Mouse (Mus musculus): Measurements from ENCODE around the gene Dst.

The Dst gene

DNA sequence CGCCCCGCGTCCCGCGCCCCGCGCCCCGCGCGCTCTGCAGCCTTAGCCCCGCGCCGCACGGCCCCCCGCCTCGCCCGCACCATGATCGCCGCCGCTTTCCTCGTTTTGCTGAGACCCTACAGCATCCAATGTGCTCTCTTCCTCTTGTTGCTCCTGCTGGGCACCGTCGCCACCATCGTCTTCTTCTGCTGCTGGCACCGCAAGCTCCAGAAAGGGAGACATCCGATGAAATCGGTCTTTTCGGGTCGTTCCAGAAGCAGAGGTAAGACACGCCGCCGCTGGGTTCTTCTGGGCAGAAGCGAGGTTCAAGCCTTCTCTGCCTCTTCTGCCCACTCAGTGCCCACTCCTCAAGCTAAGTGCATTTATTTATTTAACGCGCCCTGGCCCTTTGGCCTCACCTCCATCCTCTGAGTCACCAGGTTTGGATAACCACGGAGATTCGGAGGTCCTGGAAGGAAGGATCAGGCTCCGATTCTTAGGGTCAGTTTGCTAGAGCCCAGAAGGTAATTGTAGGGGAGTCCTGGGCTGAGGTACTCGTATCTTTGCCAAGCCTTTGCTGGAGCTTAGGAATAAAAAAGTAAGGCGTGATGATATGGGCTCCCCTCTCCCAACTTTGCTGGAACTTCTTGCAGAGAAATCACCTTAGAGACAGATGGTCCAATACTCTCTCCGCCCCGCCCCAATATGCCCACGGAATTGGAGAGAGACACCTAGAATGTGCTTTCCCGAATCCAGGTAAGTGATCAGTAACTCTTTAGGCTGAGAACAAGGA, at the start of gene Dst:
Dst (plus strand) TSS at position 35 of the 772 bp plus-strand sequence.
- no peak for DNase-seq (ENCODE audit: low read depth)

DNA sequence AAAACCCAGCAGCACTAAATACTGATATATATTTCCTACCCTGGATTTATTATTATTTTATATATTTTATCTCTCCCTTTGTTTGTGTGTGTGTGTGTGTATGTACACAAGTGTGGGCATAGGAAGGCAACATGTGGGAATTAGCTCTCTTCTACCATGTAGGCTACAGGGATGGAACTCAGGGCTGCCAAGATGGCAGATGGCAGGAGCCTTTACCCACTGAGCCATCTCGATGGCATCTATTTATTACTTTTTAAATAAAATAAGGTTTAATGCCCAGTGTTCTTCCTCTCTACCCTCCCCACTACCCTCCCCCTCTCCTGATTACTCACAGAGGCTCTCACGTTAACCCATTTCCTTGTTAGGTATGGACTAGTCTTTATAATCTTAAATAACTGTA, 39.0 kb upstream of the Dst start:
- no peak for DNase-seq (ENCODE audit: low read depth)

DNA sequence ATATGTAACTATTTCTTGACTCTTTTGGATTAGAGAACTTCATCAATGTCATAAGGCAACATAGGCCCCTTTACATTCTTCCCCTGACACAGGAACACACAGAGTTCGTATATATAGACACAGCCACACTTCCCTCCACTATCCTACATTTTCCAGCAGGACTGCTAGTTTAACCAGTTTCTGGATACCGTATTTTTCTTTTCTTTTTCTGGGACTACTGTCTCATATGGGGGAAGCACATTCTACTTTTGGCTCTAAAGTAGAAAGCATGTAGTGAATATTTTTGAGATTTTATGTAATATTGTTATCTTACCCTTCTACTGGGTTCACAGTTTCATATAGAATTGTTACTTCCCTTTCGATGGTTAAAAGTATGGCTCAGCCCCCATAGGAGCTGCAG, 38.6 kb upstream of the Dst start:
- no peak for DNase-seq (ENCODE audit: low read depth)

GRCm38 (mm10) chr1:33873561-33873960, 34.5 kb upstream of the Dst start:
- no peak for DNase-seq (ENCODE audit: low read depth)

DNA sequence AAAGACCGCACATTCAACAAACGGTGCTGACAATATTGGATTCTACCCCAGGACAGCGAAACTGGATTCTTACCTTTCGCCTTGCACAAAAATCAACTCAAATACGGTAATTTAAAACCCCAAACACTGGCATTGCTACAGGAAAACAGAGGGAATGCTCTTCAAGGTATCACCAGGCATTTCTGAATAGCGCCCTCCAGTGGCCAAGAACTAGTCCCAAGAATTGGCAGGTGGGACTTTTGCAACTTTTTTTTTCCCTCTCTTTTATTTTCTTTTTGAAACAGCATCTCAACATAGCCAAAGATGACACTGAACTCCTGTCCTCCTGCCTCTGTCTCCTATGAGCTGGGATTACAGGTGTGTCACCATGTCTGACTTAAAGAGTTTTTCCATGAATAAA, 32.3 kb upstream of the Dst start:
- DNase-seq (ENCODE audit: low read depth) = peak; percentile 70

DNA sequence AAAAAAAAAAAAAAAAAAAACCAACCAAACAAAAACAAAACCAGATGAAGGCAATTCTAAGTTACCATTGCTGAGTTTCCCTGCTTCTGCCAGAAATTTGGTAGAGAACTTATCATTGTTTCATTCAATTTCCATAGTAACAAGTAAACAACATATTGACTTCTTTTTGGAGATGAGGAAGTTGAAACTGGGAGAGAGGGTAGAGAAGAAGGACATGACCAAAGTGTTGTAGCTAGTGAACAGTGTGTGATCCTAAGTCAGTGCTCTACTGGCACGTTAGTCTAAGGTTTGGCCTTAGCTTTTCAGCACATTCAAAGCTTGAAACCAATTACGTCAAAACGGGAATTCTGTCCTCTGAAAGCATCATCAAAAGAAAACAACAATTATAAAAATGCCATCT, 31.6 kb upstream of the Dst start:
- DNase-seq (ENCODE audit: low read depth) = no peak

GRCm38 (mm10) chr1:33878170-33878569, 29.9 kb upstream of the Dst start:
- no peak for DNase-seq (ENCODE audit: low read depth)

DNA sequence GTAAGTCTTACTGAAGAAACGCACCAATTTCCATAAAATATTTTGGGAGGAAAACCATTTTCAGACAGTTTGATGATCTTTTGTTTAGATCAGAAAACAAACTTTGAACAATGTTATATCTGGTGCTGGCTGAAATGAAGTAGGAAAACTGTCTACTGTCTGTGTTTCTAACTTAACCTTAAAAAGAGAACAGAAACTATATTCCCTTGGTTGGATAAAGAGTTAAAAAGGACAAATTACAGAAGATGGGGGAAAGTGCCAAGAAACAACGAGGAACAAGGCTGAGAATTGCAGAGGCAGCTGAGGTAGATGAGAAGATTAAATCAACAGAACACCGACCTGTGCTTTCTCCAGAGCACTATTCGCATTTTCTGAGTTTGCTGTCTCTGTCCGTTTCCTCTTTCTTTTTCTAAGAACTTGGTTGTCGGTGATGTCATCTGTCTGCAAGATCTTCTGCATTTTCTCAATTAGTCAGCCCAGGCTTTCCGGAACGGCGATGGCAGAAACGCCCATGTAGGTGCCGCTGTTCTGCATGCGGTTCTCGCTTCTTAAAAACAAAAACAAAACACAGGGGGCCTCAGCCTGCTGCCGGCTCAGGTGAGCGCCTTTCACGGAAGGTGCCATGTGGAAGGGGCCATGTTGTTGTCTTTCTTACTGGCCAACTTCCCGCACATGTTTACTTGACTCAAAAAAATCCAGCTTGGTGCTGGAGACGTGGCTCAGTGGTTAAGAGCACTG, 24.8 kb upstream of the Dst start:
- peak; percentile 89 for DNase-seq (ENCODE audit: low read depth)

DNA sequence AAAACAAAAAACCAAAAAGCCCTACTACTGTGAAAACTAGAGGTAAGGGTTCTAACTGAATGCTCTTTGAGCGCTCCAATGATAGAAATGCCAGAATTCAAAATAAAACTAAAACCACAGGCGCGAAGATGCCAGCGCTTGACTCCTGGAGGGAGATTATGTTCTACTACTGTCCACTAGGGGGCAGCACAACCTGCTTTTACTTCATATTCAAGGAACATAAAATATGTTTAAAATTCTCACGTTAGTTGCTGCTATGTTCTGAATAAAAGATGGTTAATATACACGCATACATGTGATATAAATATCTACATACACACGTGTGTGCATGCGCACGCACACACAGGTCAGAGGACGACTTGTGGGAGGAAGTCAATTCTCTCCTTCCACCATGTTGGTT, 15.2 kb upstream of the Dst start:
- DNase-seq (ENCODE audit: low read depth) = peak; percentile 75

DNA sequence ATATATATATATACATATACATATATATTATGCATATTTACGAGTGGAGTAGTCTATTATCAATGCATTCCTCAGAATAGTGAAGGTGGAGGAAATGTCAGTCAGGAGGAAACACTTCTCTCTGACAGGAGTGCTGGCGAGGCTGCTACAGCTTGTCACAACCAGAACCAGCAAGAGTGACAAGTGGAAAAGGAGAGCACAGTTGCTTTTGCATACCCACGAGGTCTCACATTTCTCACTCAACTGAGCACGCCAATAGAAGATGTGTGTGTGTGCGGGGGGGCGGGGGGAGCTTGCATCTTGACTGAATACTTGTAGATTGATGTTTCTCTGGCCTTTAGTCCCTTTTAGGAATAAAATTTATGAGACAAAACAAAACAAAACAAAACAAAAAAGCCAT, 11.9 kb upstream of the Dst start:
- DNase-seq (ENCODE audit: low read depth) = no peak

DNA sequence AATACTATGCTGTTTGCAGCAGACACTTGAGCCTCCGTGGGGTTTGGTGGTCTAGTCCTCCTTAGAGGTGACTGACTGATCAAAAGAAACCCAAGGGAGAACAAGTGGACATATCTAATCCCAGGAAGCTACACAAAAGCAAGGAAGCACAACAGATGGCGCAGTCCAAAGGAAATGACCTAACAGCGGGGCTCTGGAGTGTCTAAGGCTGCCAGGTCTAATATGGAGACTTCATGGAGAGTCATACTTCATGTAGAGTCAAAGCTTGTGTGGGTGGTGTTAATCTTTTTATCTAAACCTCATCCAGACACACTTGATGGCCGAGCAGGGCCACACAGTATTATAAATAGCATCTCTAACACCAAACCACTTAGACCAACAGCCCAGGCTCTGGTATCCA, 11.4 kb upstream of the Dst start:
- no peak for DNase-seq (ENCODE audit: low read depth)

GRCm38 (mm10) chr1:33897426-33897825, 10.6 kb upstream of the Dst start:
- no peak for DNase-seq (ENCODE audit: low read depth)

GRCm38 (mm10) chr1:33898373-33898772, 9.7 kb upstream of the Dst start:
- no peak for DNase-seq (ENCODE audit: low read depth)

GRCm38 (mm10) chr1:33900175-33900574, 7.8 kb upstream of the Dst start:
- DNase-seq (ENCODE audit: low read depth) = no peak

DNA sequence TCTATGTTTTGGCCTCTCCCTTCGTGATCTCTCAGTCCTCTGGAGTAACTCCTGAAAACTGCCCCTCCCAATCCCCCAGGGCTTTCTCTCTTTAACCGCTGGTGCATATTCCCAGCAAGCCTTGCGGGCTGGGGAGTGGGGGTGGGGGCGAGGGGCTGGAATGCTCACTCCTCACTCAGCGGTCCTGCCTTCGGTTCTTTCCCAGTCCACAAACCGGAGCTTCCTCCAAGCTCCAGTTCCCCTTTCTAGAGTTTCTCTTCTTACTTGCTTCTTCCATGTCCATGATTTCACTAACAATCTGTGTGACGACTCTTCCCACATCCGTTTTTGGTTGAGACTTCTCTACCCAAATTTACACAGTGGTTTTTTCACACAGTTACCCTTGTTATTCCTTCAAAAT, 4.4 kb upstream of the Dst start:
- no peak for DNase-seq (ENCODE audit: low read depth)

DNA sequence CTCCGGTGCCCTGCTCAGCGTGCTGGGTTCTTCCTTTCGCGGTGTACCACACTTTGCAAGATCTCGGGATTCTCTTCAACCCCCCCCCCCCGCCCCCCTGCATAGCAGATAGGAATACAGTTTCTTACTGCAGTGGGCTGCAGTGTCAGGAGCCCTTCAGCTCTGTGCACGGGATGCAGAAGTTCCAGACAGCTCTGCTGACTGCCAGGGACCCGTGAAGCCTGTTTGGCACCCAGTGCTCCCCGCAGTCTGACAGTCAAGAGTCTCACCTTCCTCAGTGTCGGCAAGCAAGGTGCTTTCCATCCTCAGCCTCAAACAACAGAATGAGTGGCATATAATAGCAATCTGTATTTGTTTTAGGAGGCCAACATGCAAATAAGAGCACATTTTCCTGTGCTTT, 1.8 kb upstream of the Dst start:
- DNase-seq (ENCODE audit: low read depth) = no peak

DNA sequence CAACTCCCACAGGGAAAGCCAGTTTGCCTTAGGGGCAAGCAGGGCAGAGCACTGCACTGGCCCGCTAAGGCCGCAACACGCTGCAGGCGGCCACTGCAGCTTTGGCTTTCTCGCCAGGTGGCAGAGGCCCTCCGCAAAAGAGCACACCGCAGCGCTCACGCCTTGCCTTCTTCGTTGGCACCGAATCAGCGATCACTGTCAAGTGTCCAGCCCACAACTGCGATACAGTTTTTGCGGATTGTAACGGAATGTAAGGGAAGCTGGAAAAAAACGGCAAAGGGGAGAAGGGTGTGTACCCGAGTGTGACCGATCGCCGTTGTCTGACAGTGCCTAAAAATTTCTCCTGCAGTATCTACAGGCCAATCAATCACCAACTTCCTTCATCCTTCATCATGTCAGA, 1.1 kb upstream of the Dst start:
- no peak for DNase-seq (ENCODE audit: low read depth)

DNA sequence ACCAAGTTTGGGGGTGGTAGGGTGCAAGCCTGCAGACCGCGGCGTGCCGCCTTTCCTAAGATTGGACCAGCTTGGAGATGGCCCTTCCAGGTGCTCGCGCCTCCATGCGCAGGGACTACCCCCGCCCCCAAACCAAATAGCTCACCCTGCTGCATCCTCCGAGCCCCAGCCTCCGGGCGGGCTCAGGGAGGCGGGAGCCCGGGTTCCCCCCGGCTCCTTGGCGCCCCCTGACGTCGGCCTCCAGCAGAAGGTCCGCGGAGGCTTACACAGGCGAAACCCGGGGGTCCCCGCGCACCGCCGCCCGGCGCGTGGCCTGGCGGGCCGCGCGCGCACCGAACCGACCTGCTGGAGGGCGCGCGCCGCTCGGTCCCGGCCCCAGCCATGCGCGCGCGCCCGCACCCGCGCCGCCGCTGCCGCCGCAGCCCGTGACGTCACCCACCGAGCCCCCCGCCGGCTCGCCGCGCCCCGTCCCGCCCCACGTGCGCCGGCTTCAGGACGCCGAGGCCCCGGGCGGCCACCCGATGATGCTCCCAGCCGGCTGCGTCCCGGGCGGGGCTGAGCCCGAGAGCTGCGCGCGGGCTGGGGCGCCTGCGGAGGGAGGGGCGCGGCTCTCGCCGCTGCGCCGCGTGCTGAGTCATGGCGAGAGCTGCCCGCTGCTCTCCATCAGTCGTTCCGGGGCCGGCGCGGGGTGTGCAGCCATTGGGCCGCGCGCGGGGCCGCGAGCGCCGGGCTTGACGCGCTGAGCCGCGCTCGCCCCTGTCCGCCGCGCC, 419 bp upstream of the Dst start, which contains the start of gene Bend6:
Bend6 (minus strand) TSS at position 396 of the 770 bp plus-strand sequence.
- peak; percentile 45 for DNase-seq (ENCODE audit: low read depth)

GRCm38 (mm10) chr1:33911589-33911988, 3.6 kb downstream of the Dst start:
- no peak for DNase-seq (ENCODE audit: low read depth)

- DNase-seq (ENCODE audit: low read depth) = no peak
These were observed 8.5 kb downstream of the Dst start for GRCm38 (mm10) chr1:33916554-33916953.

- DNase-seq (ENCODE audit: low read depth) = no peak
These were observed 14.9 kb downstream of the Dst start for GRCm38 (mm10) chr1:33922975-33923374.

- DNase-seq (ENCODE audit: low read depth) = no peak
These were observed 17.3 kb downstream of the Dst start for GRCm38 (mm10) chr1:33925283-33925682.

GRCm38 (mm10) chr1:33927466-33927865, 19.4 kb downstream of the Dst start:
- no peak for DNase-seq (ENCODE audit: low read depth)
